Mouse (Mus musculus): ENCODE results near the gene Defb30.

DNA sequence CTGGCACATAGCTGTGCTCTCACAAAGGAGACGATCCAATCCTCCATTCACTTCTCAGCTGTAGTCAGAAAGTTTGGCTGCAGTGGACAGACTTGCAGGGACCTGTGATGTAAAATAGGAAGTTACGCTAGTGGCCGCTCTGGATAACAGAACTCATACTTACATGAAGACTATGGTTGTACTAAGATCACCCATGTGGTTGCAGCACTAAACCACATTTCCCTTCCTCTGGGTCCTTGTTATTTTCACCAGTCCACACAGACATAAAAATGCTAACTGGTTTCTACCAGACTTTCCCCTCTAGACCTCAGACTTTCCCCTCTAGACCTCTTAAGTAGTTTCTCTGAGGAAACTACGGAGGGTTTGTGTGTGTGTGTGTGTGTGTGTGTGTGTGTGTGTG, 50.8 kb downstream of the Defb30 start:
- no peak for TF ChIP-seq POLR2A (IDR thresholded peaks at IDR 0.05; ENCODE audit: low read depth, low read length)
- TF ChIP-seq CTCF (IDR thresholded peaks at IDR 0.05; ENCODE audit: borderline replicate concordance, insufficient read depth, low read length): no peak
